Mouse (Mus musculus): ENCODE data around the gene Adamts4.

The Adamts4 gene

GRCm38 (mm10) chr1:171309321-171309720 is 59.1 kb downstream of the Adamts4 start:
- DNase-seq (ENCODE audit: low read depth), result no peak

Data from 416B (cell line).